Mouse (Mus musculus): ENCODE data around the gene Ephb2. TPM values are rescaled to one million over a fixed set of nuclear protein-coding genes. Genes with fewer than 3 reads are reported as not detected.

Ephb2 gene
- polyA plus RNA-seq, 1 experiment: 15.1 TPM

GRCm38 (mm10) chr4:136638890-136639289, 196.9 kb downstream of the Ephb2 start:
- Histone ChIP-seq H3K9me3 (replicated peaks; ENCODE audit: control insufficient read depth, insufficient read depth, low read length, poor library complexity, severe bottlenecking) (no peaks in the 10 kb centered on the region), H3K4me3 (ENCODE audit: low read depth, low read length) (no peak overlapping the region), H3K4me1 (ENCODE audit: control insufficient read depth, insufficient read depth, low read length) (no peaks in the 10 kb centered on the region), H3K27ac (ENCODE audit: insufficient read depth, low read length) (no peak overlapping the region), H3K36me3 (ENCODE audit: control insufficient read depth, insufficient read depth, low read length, poor library complexity, severe bottlenecking) (no peaks in the 10 kb centered on the region), H3K27me3 (ENCODE audit: control insufficient read depth, insufficient read depth, low read length, poor library complexity, severe bottlenecking) (peaks cover 2% of the 10 kb centered on the region; the same call in 1 of the 2 replicates), H3K9ac (ENCODE audit: low read depth, poor library complexity, severe bottlenecking) (no peak overlapping the region)
- TF ChIP-seq CTCF (IDR thresholded peaks at IDR 0.05; ENCODE audit: low read depth, low read length): no peak
- TF ChIP-seq POLR2A (IDR thresholded peaks at IDR 0.05; ENCODE audit: insufficient read depth, low read length): no peak

GRCm38 (mm10) chr4:136638230-136638750, 197.5 kb downstream of the Ephb2 start:
- TF ChIP-seq POLR2A (IDR thresholded peaks at IDR 0.05; ENCODE audit: insufficient read depth, low read length): no peak
- no peak for TF ChIP-seq EP300 (IDR thresholded peaks at IDR 0.05; ENCODE audit: insufficient read depth, low read depth, low read length)
- TF ChIP-seq CTCF (IDR thresholded peaks at IDR 0.05; ENCODE audit: low read depth, low read length): no peak
- no peak overlapping the region for H3K4me3 ChIP-seq (ENCODE audit: low read depth, low read length)
- H3K9me3 ChIP-seq (replicated peaks; ENCODE audit: control insufficient read depth, insufficient read depth, low read length, poor library complexity, severe bottlenecking): no peaks in the 10 kb centered on the region
- no peaks in the 10 kb centered on the region for H3K4me1 ChIP-seq (ENCODE audit: control insufficient read depth, insufficient read depth, low read length)
- H3K27me3 ChIP-seq (ENCODE audit: control insufficient read depth, insufficient read depth, low read length, poor library complexity, severe bottlenecking): peaks cover 2% of the 10 kb centered on the region; the same call in 1 of the 2 replicates
- no peaks in the 10 kb centered on the region for H3K36me3 ChIP-seq (ENCODE audit: control insufficient read depth, insufficient read depth, low read length, poor library complexity, severe bottlenecking)
- H3K27ac ChIP-seq (ENCODE audit: insufficient read depth, low read length): no peak overlapping the region
- peak overlapping the region; percentile 30; the same call in 1 of the 2 replicates for H3K9ac ChIP-seq (ENCODE audit: low read depth, poor library complexity, severe bottlenecking)

DNA sequence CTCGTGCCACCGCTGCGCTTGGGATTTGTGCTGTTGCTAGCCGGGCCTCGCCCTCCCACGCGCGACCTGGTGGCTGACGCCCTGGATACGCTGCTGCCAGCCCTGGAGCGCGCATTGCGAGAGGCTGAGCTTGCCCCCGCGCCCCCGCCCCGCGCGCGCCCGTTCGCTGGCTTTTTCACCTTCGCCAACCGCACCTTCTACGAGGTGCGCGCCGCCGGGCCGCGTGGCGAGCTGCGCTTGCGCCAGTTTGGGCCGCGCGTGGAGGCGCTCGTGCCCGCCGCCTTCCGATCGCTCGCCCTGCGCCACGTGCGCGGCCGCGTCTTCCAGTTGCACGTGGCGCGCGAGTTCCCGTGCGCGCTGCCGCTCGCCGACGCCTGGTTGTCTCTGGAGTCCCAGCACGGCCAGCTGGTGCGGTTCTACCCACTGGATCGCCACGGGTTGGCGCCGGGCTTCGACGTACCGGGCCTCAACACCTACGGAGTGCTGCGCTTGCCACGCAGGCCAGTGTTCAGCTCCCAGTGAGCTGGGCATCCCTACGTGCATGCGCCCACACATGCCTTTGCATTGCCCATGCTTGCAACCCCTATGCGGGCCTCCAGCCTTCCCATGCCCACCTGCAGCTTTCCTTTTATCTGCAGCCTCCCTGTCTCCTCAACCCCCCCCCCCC, 198.1 kb downstream of the Ephb2 start:
- TF ChIP-seq POLR2A (IDR thresholded peaks at IDR 0.05; ENCODE audit: insufficient read depth, low read length) (no peak), CTCF (IDR thresholded peaks at IDR 0.05; ENCODE audit: low read depth, low read length) (no peak), EP300 (IDR thresholded peaks at IDR 0.05; ENCODE audit: insufficient read depth, low read depth, low read length) (no peak)
- peak overlapping the region; percentile 30 for H3K9ac ChIP-seq (ENCODE audit: low read depth, poor library complexity, severe bottlenecking)
- H3K9me3 ChIP-seq (replicated peaks; ENCODE audit: control insufficient read depth, insufficient read depth, low read length, poor library complexity, severe bottlenecking): no peaks in the 10 kb centered on the region
- peaks cover 2% of the 10 kb centered on the region; the same call in 1 of the 2 replicates for H3K27me3 ChIP-seq (ENCODE audit: control insufficient read depth, insufficient read depth, low read length, poor library complexity, severe bottlenecking)
- H3K36me3 ChIP-seq (ENCODE audit: control insufficient read depth, insufficient read depth, low read length, poor library complexity, severe bottlenecking): no peaks in the 10 kb centered on the region
- H3K4me3 ChIP-seq (ENCODE audit: low read depth, low read length): peak overlapping the region; percentile 48
- H3K4me1 ChIP-seq (ENCODE audit: control insufficient read depth, insufficient read depth, low read length): no peaks in the 10 kb centered on the region
- no peak overlapping the region for H3K27ac ChIP-seq (ENCODE audit: insufficient read depth, low read length)

GRCm38 (mm10) chr4:136636983-136637562, 198.7 kb downstream of the Ephb2 start:
- Histone ChIP-seq H3K27me3 (ENCODE audit: control insufficient read depth, insufficient read depth, low read length, poor library complexity, severe bottlenecking) (peaks cover 2% of the 10 kb centered on the region; the same call in 1 of the 2 replicates), H3K9me3 (replicated peaks; ENCODE audit: control insufficient read depth, insufficient read depth, low read length, poor library complexity, severe bottlenecking) (no peaks in the 10 kb centered on the region), H3K4me3 (ENCODE audit: low read depth, low read length) (peak overlapping the region; percentile 48), H3K4me1 (ENCODE audit: control insufficient read depth, insufficient read depth, low read length) (no peaks in the 10 kb centered on the region), H3K27ac (ENCODE audit: insufficient read depth, low read length) (no peak overlapping the region), H3K36me3 (ENCODE audit: control insufficient read depth, insufficient read depth, low read length, poor library complexity, severe bottlenecking) (no peaks in the 10 kb centered on the region), H3K9ac (ENCODE audit: low read depth, poor library complexity, severe bottlenecking) (peak overlapping the region; percentile 30)
- TF ChIP-seq EP300 (IDR thresholded peaks at IDR 0.05; ENCODE audit: insufficient read depth, low read depth, low read length) (no peak), POLR2A (IDR thresholded peaks at IDR 0.05; ENCODE audit: insufficient read depth, low read length) (no peak), CTCF (IDR thresholded peaks at IDR 0.05; ENCODE audit: low read depth, low read length) (no peak)

DNA sequence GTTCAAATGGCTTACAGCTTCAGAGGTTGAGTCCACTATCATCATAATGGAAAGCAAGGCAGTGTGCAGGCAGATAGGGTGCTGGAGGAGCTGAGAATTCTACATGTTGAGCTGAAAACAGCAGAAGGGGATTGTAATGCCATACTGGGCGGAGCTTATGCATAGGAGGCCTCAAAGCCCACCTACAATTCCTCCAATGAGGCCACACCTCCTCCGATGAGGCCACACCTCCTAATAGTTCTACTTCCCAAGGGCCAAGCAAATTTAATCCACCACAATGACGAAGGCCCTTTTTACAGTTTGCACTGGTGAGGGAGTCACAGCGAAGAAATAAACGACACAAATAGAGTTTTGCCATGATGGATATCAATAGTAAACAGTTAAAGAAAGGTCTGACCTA, 199.3 kb downstream of the Ephb2 start:
- H3K4me3 ChIP-seq (ENCODE audit: low read depth, low read length): no peak overlapping the region
- H3K9ac ChIP-seq (ENCODE audit: low read depth, poor library complexity, severe bottlenecking): no peak overlapping the region
- H3K4me1 ChIP-seq (ENCODE audit: control insufficient read depth, insufficient read depth, low read length): no peaks in the 10 kb centered on the region
- H3K27me3 ChIP-seq (ENCODE audit: control insufficient read depth, insufficient read depth, low read length, poor library complexity, severe bottlenecking): peaks cover 2% of the 10 kb centered on the region; the same call in 1 of the 2 replicates
- H3K27ac ChIP-seq (ENCODE audit: insufficient read depth, low read length): no peak overlapping the region
- no peaks in the 10 kb centered on the region for H3K9me3 ChIP-seq (replicated peaks; ENCODE audit: control insufficient read depth, insufficient read depth, low read length, poor library complexity, severe bottlenecking)
- TF ChIP-seq EP300 (IDR thresholded peaks at IDR 0.05; ENCODE audit: insufficient read depth, low read depth, low read length): no peak
- TF ChIP-seq POLR2A (IDR thresholded peaks at IDR 0.05; ENCODE audit: insufficient read depth, low read length): no peak
- TF ChIP-seq CTCF (IDR thresholded peaks at IDR 0.05; ENCODE audit: low read depth, low read length): no peak
- no peaks in the 10 kb centered on the region for H3K36me3 ChIP-seq (ENCODE audit: control insufficient read depth, insufficient read depth, low read length, poor library complexity, severe bottlenecking)

GRCm38 (mm10) chr4:136635995-136636394, 199.8 kb downstream of the Ephb2 start:
- Histone ChIP-seq H3K4me3 (ENCODE audit: low read depth, low read length) (no peak overlapping the region), H3K4me1 (ENCODE audit: control insufficient read depth, insufficient read depth, low read length) (no peaks in the 10 kb centered on the region), H3K36me3 (ENCODE audit: control insufficient read depth, insufficient read depth, low read length, poor library complexity, severe bottlenecking) (no peaks in the 10 kb centered on the region), H3K27me3 (ENCODE audit: control insufficient read depth, insufficient read depth, low read length, poor library complexity, severe bottlenecking) (peaks cover 2% of the 10 kb centered on the region; the same call in 1 of the 2 replicates), H3K27ac (ENCODE audit: insufficient read depth, low read length) (no peak overlapping the region), H3K9ac (ENCODE audit: low read depth, poor library complexity, severe bottlenecking) (no peak overlapping the region), H3K9me3 (replicated peaks; ENCODE audit: control insufficient read depth, insufficient read depth, low read length, poor library complexity, severe bottlenecking) (no peaks in the 10 kb centered on the region)
- TF ChIP-seq POLR2A (IDR thresholded peaks at IDR 0.05; ENCODE audit: insufficient read depth, low read length) (no peak), EP300 (IDR thresholded peaks at IDR 0.05; ENCODE audit: insufficient read depth, low read depth, low read length) (no peak), CTCF (IDR thresholded peaks at IDR 0.05; ENCODE audit: low read depth, low read length) (no peak)
